ENCODE assay signal across 30 mouse cellular contexts in genomic region chr13:6137170-6137569, GRCm38 (mm10).
DNase-seq lines count a peak whose midpoint lies in the region; ATAC-seq lines count a peak whose summit lies in the region.
"Had no signal": no experiment of that assay in that cellular context is flagged by ENCODE, and none has a peak within 500 bp of the region (broad histone marks: within the 10 kb centered on the region; RNA-seq: fewer than 3 reads in every experiment).

No protein-coding gene starts in this region.

- ATAC-seq in forebrain, embryonic 11.5 days (replicated peaks; ENCODE audit: low FRiP score), result peak; percentile 89
- ATAC-seq in forebrain, embryonic 16.5 days, result no peak
- no peak; the same call in 1 of the 2 replicates for ATAC-seq in forebrain, embryonic 14.5 days
- ATAC-seq: CD4-positive, CD25-positive, alpha-beta regulatory T cell, adult 4 months; hindbrain, embryonic 16.5 days; intestine, embryonic 16.5 days had no signal

- H3K9ac ChIP-seq in forebrain, embryonic 11.5 days (ENCODE audit: low read length), result no peak overlapping the region; the same call in 1 of the 2 replicates
- H3K9ac ChIP-seq in forebrain, embryonic 16.5 days (replicated peaks; ENCODE audit: low read depth, low read length), result no peak overlapping the region
- no peak overlapping the region for H3K9ac ChIP-seq in forebrain, embryonic 14.5 days (ENCODE audit: low read length)
- H3K9ac ChIP-seq: embryonic facial prominence, embryonic 13.5 days; liver, embryonic 14.5 days; neural tube, embryonic 12.5 days had no signal

- WGBS in forebrain, embryonic 11.5 days, result 12% methylated on average over 4 of the region's 4 CpGs
- WGBS in forebrain, embryonic 16.5 days, result 3% methylated on average over 4 of the region's 4 CpGs
- WGBS in forebrain, embryonic 14.5 days, result 3% methylated on average over 4 of the region's 4 CpGs

- no peaks in the 10 kb centered on the region for H3K36me3 ChIP-seq in forebrain, embryonic 11.5 days (ENCODE audit: control insufficient read depth, insufficient read depth, low read length)
- H3K36me3 ChIP-seq in forebrain, embryonic 16.5 days (ENCODE audit: control insufficient read depth, insufficient read depth), result no peaks in the 10 kb centered on the region
- H3K36me3 ChIP-seq in forebrain, embryonic 14.5 days (ENCODE audit: control insufficient read depth, insufficient read depth, low read length), result no peaks in the 10 kb centered on the region
- H3K36me3 ChIP-seq: embryonic facial prominence, embryonic 13.5 days; neural tube, embryonic 12.5 days had no signal

- H3K4me2 ChIP-seq in forebrain, embryonic 11.5 days (ENCODE audit: low read depth, low read length, severe bottlenecking), result no peak overlapping the region
- no peak overlapping the region for H3K4me2 ChIP-seq in forebrain, embryonic 16.5 days (ENCODE audit: low read length)
- no peak overlapping the region for H3K4me2 ChIP-seq in forebrain, embryonic 14.5 days (ENCODE audit: low read length)
- H3K4me2 ChIP-seq: embryonic facial prominence, embryonic 13.5 days; neural tube, embryonic 12.5 days had no signal

- intact Hi-C loops in left cerebral cortex, postnatal 4 days (cut with DNase I), result no loop called here

- no peaks in the 10 kb centered on the region for H3K9me3 ChIP-seq in forebrain, embryonic 11.5 days (ENCODE audit: control insufficient read depth, low read length)
- no peaks in the 10 kb centered on the region for H3K9me3 ChIP-seq in forebrain, embryonic 16.5 days (ENCODE audit: control insufficient read depth, low read length)
- no peaks in the 10 kb centered on the region for H3K9me3 ChIP-seq in forebrain, embryonic 14.5 days (replicated peaks; ENCODE audit: control insufficient read depth, low read length)
- H3K9me3 ChIP-seq: embryonic facial prominence, embryonic 13.5 days; neural tube, embryonic 12.5 days had no signal

- 0 out of 2 replicates have a peak, but pooled peaks cover 3% of the 10 kb centered on the region for H3K4me1 ChIP-seq in forebrain, embryonic 11.5 days (replicated peaks; ENCODE audit: control insufficient read depth, insufficient read depth, low read length)
- no peaks in the 10 kb centered on the region for H3K4me1 ChIP-seq in forebrain, embryonic 16.5 days (replicated peaks; ENCODE audit: control insufficient read depth, insufficient read depth, low read length)
- H3K4me1 ChIP-seq in forebrain, embryonic 14.5 days (ENCODE audit: control insufficient read depth, insufficient read depth, low read length), result 0 out of 2 replicates have a peak, but pooled peaks cover 4% of the 10 kb centered on the region
- H3K4me1 ChIP-seq: embryonic facial prominence, embryonic 13.5 days; neural tube, embryonic 12.5 days had no signal

- no peak overlapping the region for H3K4me3 ChIP-seq in forebrain, embryonic 11.5 days (ENCODE audit: low read depth, low read length)
- no peak overlapping the region for H3K4me3 ChIP-seq in forebrain, embryonic 16.5 days (replicated peaks; ENCODE audit: low read length)
- H3K4me3 ChIP-seq in forebrain, embryonic 14.5 days (ENCODE audit: low read depth, low read length), result no peak overlapping the region
- H3K4me3 ChIP-seq: embryonic facial prominence, embryonic 13.5 days; myocyte; neural tube, embryonic 12.5 days had no signal

- peak; percentile 52 for DNase-seq in forebrain, embryonic 11.5 days (ENCODE audit: low spot score)
- DNase-seq in 3134 (ENCODE audit: extremely low read depth, insufficient read length, low spot score) (peak; percentile 26), R1 (ENCODE audit: low read depth, low spot score) (peak; percentile 25)
- peak; percentile 10 for DNase-seq in forebrain, embryonic 14.5 days (ENCODE audit: low spot score)
- no peak for DNase-seq in left cerebral cortex, postnatal 4 days
- DNase-seq in layer of hippocampus, postnatal 25 days (ENCODE audit: extremely low spot score in 1 of 2, low spot score in 1 of 2), result no peak
- DNase-seq: adrenal gland, postnatal 14 days; cerebellum, adult 11-12 months; cerebellum, adult 9-11 months; gastrocnemius, postnatal 10 days; kidney, adult 8-10 months; kidney, postnatal 4 days; layer of hippocampus, postnatal 36 days; liver; lung, adult 2 months; lung, postnatal 10 days; right cerebral cortex, postnatal 4 days; thymus, adult 18-20 months; thymus, postnatal 25 days had no signal

- H3K27ac ChIP-seq in forebrain, embryonic 11.5 days (ENCODE audit: low read depth, low read length), result no peak overlapping the region
- H3K27ac ChIP-seq in forebrain, embryonic 16.5 days (ENCODE audit: low read length), result no peak overlapping the region
- H3K27ac ChIP-seq in forebrain, embryonic 14.5 days (ENCODE audit: low read depth, low read length), result no peak overlapping the region
- H3K27ac ChIP-seq: embryonic facial prominence, embryonic 13.5 days; kidney, postnatal 0 days; liver, embryonic 14.5 days; macrophage; neural tube, embryonic 12.5 days; stomach, postnatal 0 days had no signal

- H3K27me3 ChIP-seq in forebrain, embryonic 11.5 days (ENCODE audit: control insufficient read depth, insufficient read depth, low read length), result no peaks in the 10 kb centered on the region
- no peaks in the 10 kb centered on the region for H3K27me3 ChIP-seq in forebrain, embryonic 16.5 days (replicated peaks; ENCODE audit: control insufficient read depth, insufficient read depth, low read length)
- no peaks in the 10 kb centered on the region for H3K27me3 ChIP-seq in forebrain, embryonic 14.5 days (replicated peaks; ENCODE audit: control insufficient read depth, insufficient read depth, low read length)
- H3K27me3 ChIP-seq: embryonic facial prominence, embryonic 13.5 days; neural tube, embryonic 12.5 days had no signal

Comparison
In these comparisons a context has a peak if more than half of its experiments do, and no peak if none do; other contexts are left out.
1. DNase-seq: peak in forebrain, embryonic 11.5 days (single experiment), 3134 (single experiment), R1 (single experiment) and forebrain, embryonic 14.5 days (single experiment); none in left cerebral cortex, postnatal 4 days (single experiment) and layer of hippocampus, postnatal 25 days (0 of 2).